Mouse (Mus musculus) heart, postnatal 0 days (tissue): ENCODE results near the gene Tdo2.

Experiments
- CTCF ChIP-seq: IDR thresholded peaks from 2 replicates; pipeline ENCODE4 v1.5.1; 2016; ENCODE audit warnings: antibody characterized with exemption, control low read depth, low read depth
- EP300 ChIP-seq: IDR thresholded peaks from 2 replicates; pipeline ENCODE4 v1.6.1; 2016; ENCODE audit warnings: antibody characterized with exemption, low read depth

- TF ChIP-seq CTCF (no peak), EP300 (no peak)
Measured at GRCm38 (mm10) chr3:81918215-81918614, 57.8 kb downstream of the Tdo2 start.
